In genomic region chr5:70387318-70387717, GRCm38 (mm10) we compare ENCODE assay signal across 18 mouse cellular contexts.
"Had no signal": no experiment of that assay in that cellular context is flagged by ENCODE, and none has a peak within 500 bp of the region (broad histone marks: within the 10 kb centered on the region; RNA-seq: fewer than 3 reads in every experiment).

No protein-coding gene starts in this region.

- H3K27me3 ChIP-seq: midbrain, embryonic 12.5 days; neural tube, embryonic 13.5 days; neural tube, embryonic 15.5 days had no signal

- H3K36me3 ChIP-seq: midbrain, embryonic 10.5 days; midbrain, embryonic 12.5 days; neural tube, embryonic 13.5 days; neural tube, embryonic 15.5 days had no signal

- H3K4me2 ChIP-seq: lung, embryonic 14.5 days; midbrain, embryonic 12.5 days; neural tube, embryonic 13.5 days; neural tube, embryonic 15.5 days had no signal

- DNase-seq: lung, embryonic 14.5 days; lung, postnatal 10 days; lung, postnatal 4 days; midbrain, embryonic 14.5 days; retina, postnatal 1 day; right cerebral cortex, adult 18-20 months; right cerebral cortex, postnatal 25 days; right cerebral cortex, postnatal 4 days; spleen, adult 18-20 months; thymus, adult 18-20 months; thymus, postnatal 14 days; thymus, postnatal 36 days had no signal

- H3K4me3 ChIP-seq: midbrain, embryonic 10.5 days; midbrain, embryonic 12.5 days; myocyte; neural tube, embryonic 13.5 days; neural tube, embryonic 15.5 days had no signal

- H3K9me3 ChIP-seq: midbrain, embryonic 10.5 days; midbrain, embryonic 12.5 days; neural tube, embryonic 13.5 days; neural tube, embryonic 15.5 days had no signal

- H3K9ac ChIP-seq: lung, embryonic 14.5 days; midbrain, embryonic 12.5 days; neural tube, embryonic 13.5 days; neural tube, embryonic 15.5 days had no signal

- H3K4me1 ChIP-seq: midbrain, embryonic 10.5 days; midbrain, embryonic 12.5 days; neural tube, embryonic 13.5 days; neural tube, embryonic 15.5 days had no signal

- ATAC-seq: midbrain, embryonic 16.5 days had no signal

- H3K27ac ChIP-seq: midbrain, embryonic 10.5 days; midbrain, embryonic 12.5 days; neural tube, embryonic 13.5 days; neural tube, embryonic 15.5 days had no signal
